Mouse (Mus musculus): Measurements from ENCODE around the gene Kdf1.

DNA sequence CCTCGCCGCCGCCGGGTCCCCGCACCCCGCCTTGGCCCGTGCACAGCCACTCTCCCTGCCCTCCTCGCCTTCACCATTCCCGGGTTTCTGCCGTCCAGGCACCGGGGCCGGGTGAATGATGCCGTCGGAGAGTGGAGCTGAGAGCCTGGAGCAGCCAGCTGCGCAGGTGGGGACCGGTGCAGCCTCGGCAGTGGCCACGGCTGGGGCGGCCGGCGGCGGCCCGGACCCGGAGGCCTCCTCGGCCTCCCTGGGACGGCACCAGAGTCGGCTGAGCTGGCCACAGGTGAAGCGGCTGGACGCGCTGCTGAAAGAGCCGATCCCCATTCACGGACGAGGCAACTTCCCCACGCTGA is 38.6 kb upstream of the Kdf1 start:
- no peak for TF ChIP-seq POLR2A (IDR thresholded peaks at IDR 0.05; ENCODE audit: low read depth, low read length)
- no peak for TF ChIP-seq CTCF (IDR thresholded peaks at IDR 0.05; ENCODE audit: borderline replicate concordance, insufficient read depth, low read length)

All from embryonic fibroblast, embryonic 13.5 days (primary cell).